Mouse (Mus musculus): ENCODE data around the gene Mrpl33. TPM values are rescaled to one million over a fixed set of nuclear protein-coding genes. Genes with fewer than 3 reads are reported as not detected.

Mrpl33 gene
- polyA plus RNA-seq, 2 experiments, result 138 to 312 TPM

DNA sequence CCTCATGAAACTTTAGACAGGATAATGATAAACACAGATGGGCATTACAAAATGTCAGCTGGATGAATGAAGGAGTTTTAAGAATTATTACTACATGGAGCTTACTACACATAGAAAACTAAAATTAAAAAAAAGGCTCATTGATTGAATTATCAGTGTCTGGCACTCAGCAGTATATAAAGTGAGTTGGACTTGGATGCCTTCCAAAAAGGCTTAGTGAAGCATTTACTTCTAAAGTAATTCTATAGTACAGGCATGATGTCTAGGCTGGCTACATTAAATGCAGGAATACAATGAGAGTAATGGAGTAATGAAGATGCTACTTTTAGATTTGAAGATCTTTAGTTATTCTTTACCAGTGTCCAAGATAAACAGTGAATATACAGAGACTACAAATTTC, 96.5 kb downstream of the Mrpl33 start:
- Histone ChIP-seq H3K27ac (replicated peaks; ENCODE audit: low read depth, low read length) (no peak overlapping the region), H3K9ac (ENCODE audit: low read depth, low read length, severe bottlenecking) (no peak overlapping the region), H3K36me3 (ENCODE audit: control insufficient read depth, insufficient read depth, low read length) (no peaks in the 10 kb centered on the region), H3K9me3 (ENCODE audit: control insufficient read depth, low read length) (no peaks in the 10 kb centered on the region), H3K4me2 (replicated peaks; ENCODE audit: low read depth, low read length, severe bottlenecking) (no peak overlapping the region), H3K4me3 (replicated peaks; ENCODE audit: low read length) (no peak overlapping the region), H3K27me3 (ENCODE audit: control insufficient read depth, insufficient read depth, low read length) (no peaks in the 10 kb centered on the region), H3K4me1 (ENCODE audit: control insufficient read depth, insufficient read depth, low read length) (peaks cover 4% of the 10 kb centered on the region)
- peak; percentile 49 for DNase-seq (ENCODE audit: low spot score)
- no peak for TF ChIP-seq POLR2A (IDR thresholded peaks at IDR 0.05; ENCODE audit: borderline replicate concordance, extremely low read depth, insufficient read depth, insufficient read length)
- no peak for ATAC-seq (ENCODE audit: low FRiP score, low read depth)

DNA sequence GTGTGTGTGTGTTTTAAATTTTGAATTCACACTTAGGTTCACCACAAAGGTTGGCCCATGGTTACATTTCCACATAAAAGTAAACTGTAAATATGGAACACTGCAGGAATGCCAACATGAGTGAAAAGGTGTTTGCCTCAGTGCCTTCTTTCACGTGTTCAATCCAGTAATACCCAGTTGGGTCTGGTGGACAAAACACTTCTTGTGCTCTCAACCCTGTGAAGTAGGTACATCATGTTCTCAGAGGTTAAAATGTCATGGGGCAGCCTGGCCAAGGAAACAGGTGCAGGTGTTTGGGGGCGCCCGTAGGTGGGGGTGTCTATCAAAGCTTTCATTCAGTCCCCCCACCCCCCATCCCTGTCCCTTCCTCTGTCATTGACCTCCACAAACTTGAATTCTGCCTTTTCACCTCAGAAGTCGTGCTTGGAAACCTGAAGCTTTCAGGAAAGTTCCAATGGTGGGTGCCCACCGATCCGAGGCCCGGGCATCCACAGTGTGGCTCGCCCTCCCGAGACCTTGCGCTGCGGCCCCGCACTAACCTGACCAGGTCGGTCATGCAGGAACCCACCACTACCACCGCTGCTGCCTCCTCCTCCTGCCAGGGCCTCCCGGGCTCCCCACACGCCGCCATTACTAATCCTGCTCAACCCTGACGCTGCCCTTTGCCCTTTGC, 100.4 kb downstream of the Mrpl33 start, which contains the start of gene Rbks:
TSS of gene Rbks (minus strand) at position 657 of the 673 bp plus-strand sequence.
- Histone ChIP-seq H3K9me3 (ENCODE audit: control insufficient read depth, low read length) (no peaks in the 10 kb centered on the region), H3K27ac (replicated peaks; ENCODE audit: low read depth, low read length) (peak within 1 kb of the TSS; percentile 86), H3K4me2 (replicated peaks; ENCODE audit: low read depth, low read length, severe bottlenecking) (peak within 1 kb of the TSS; percentile 75), H3K4me1 (ENCODE audit: control insufficient read depth, insufficient read depth, low read length) (peaks cover 4% of the 10 kb centered on the region), H3K4me3 (replicated peaks; ENCODE audit: low read length) (peak within 1 kb of the TSS; percentile 73), H3K9ac (ENCODE audit: low read depth, low read length, severe bottlenecking) (peak within 1 kb of the TSS; percentile 80), H3K36me3 (ENCODE audit: control insufficient read depth, insufficient read depth, low read length) (0 out of 2 replicates have a peak, but pooled peaks cover 3% of the 10 kb centered on the region), H3K27me3 (ENCODE audit: control insufficient read depth, insufficient read depth, low read length) (no peaks in the 10 kb centered on the region)
- no peak for DNase-seq (ENCODE audit: low spot score)
- ATAC-seq (ENCODE audit: low FRiP score, low read depth), result no peak
- TF ChIP-seq POLR2A (IDR thresholded peaks at IDR 0.05; ENCODE audit: borderline replicate concordance, extremely low read depth, insufficient read depth, insufficient read length), result no peak
- 10% methylated on average over 16 of the region's 18 CpGs for WGBS

DNA sequence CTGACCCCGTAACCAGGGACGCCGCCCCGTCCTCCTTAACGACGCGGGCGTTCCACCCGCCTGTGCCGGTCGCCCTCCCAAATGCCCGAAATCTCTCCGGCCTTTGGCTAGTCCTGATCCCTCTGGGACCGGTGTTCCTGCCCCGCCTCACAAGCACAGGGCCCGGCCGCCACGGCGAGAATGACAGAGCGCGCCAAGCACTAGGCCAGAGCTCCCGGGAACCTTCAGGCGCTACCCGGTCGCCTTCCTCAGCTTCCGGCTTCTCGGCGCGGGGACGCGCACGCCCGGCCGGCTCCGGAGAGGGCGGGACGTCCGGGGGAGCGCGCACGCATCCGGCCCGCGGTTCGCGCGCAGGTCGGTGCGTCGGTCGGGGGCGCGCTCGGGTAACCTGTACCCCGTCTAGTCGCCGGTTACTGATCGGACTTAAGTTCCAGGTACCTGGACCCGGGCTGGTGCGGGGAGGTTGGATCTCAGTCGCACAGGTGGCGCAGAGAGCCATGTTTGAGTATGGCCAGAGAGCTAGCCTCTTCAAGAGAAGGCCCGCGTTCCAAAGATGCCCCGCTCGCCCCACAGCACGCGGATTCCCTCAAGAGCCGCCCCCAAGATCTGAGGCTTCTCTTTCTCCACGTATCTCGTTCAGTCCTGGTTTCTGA, 101.0 kb downstream of the Mrpl33 start, which contains the start of gene Babam2:
TSS of gene Babam2 (plus strand) at position 41 of the 653 bp plus-strand sequence.
- Histone ChIP-seq H3K4me1 (ENCODE audit: control insufficient read depth, insufficient read depth, low read length) (peaks cover 4% of the 10 kb centered on the region), H3K27ac (replicated peaks; ENCODE audit: low read depth, low read length) (peak within 1 kb of the TSS; percentile 86), H3K36me3 (ENCODE audit: control insufficient read depth, insufficient read depth, low read length) (0 out of 2 replicates have a peak, but pooled peaks cover 5% of the 10 kb centered on the region), H3K4me3 (replicated peaks; ENCODE audit: low read length) (peak within 1 kb of the TSS; percentile 73), H3K27me3 (ENCODE audit: control insufficient read depth, insufficient read depth, low read length) (no peaks in the 10 kb centered on the region), H3K9ac (ENCODE audit: low read depth, low read length, severe bottlenecking) (peak within 1 kb of the TSS; percentile 80), H3K9me3 (ENCODE audit: control insufficient read depth, low read length) (no peaks in the 10 kb centered on the region), H3K4me2 (replicated peaks; ENCODE audit: low read depth, low read length, severe bottlenecking) (peak within 1 kb of the TSS; percentile 75)
- peak; percentile 61; the same call in 1 of the 2 replicates for TF ChIP-seq POLR2A (IDR thresholded peaks at IDR 0.05; ENCODE audit: borderline replicate concordance, extremely low read depth, insufficient read depth, insufficient read length)
- peak; percentile 82 for DNase-seq (ENCODE audit: low spot score)
- ATAC-seq (ENCODE audit: low FRiP score, low read depth), result peak; percentile 92
- WGBS, result under 1% methylated on average over 70 of the region's 71 CpGs

DNA sequence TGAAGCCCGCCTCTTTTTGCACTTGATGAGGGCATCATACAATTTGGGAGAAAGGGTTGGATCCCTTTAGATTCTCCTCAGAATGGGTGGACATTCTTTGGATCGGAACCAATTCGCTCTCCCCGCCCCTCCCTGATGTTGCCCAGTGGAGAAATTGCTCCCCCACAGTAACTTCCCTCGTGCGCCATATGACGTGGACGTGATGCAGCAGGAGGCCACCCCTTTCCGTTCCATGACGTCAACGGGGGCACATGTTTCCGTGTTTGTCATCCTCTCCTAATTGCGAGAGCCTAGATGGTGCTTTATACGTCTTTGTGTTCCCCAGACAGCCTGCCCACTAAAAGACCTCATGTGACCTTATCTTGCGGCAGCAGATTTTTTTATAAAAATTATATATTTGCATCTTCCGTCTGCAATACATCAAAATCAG, 101.6 kb downstream of the Mrpl33 start:
- Histone ChIP-seq H3K9me3 (ENCODE audit: control insufficient read depth, low read length) (no peaks in the 10 kb centered on the region), H3K4me1 (ENCODE audit: control insufficient read depth, insufficient read depth, low read length) (peaks cover 4% of the 10 kb centered on the region), H3K27me3 (ENCODE audit: control insufficient read depth, insufficient read depth, low read length) (no peaks in the 10 kb centered on the region), H3K36me3 (ENCODE audit: control insufficient read depth, insufficient read depth, low read length) (0 out of 2 replicates have a peak, but pooled peaks cover 5% of the 10 kb centered on the region), H3K27ac (replicated peaks; ENCODE audit: low read depth, low read length) (peak overlapping the region; percentile 86), H3K4me3 (replicated peaks; ENCODE audit: low read length) (peak overlapping the region; percentile 73), H3K9ac (ENCODE audit: low read depth, low read length, severe bottlenecking) (peak overlapping the region; percentile 80), H3K4me2 (replicated peaks; ENCODE audit: low read depth, low read length, severe bottlenecking) (peak overlapping the region; percentile 75)
- DNase-seq (ENCODE audit: low spot score) (peak; percentile 74), ATAC-seq (ENCODE audit: low FRiP score, low read depth) (peak; percentile 64)
- TF ChIP-seq POLR2A (IDR thresholded peaks at IDR 0.05; ENCODE audit: borderline replicate concordance, extremely low read depth, insufficient read depth, insufficient read length), result no peak
- WGBS, result 6% methylated on average over 16 of the region's 16 CpGs

DNA sequence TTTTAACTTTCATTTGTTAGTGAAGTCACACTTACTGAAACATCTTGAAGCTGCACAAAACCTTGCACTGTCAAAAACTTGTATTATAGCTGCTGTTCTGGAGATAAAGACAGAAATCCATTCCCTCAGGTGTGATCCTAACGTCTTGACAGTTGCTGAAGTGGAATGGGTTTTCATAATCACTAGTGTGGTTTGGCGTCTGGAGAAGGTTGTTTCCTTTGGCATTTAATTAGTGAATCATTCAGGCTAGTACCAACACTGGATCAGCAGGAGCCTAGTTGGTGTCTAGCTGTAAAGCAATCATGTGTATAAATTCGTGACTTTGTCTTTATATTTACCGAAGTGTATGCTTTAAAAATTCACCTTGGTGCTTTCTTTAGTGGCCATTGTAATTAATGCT, 102.2 kb downstream of the Mrpl33 start:
- no peak overlapping the region for H3K4me2 ChIP-seq (replicated peaks; ENCODE audit: low read depth, low read length, severe bottlenecking)
- ATAC-seq (ENCODE audit: low FRiP score, low read depth), result no peak

More for the DNA sequence above, 102.2 kb downstream of the Mrpl33 start:
- Histone ChIP-seq H3K9ac (ENCODE audit: low read depth, low read length, severe bottlenecking) (no peak overlapping the region), H3K27me3 (ENCODE audit: control insufficient read depth, insufficient read depth, low read length) (no peaks in the 10 kb centered on the region), H3K27ac (replicated peaks; ENCODE audit: low read depth, low read length) (no peak overlapping the region), H3K36me3 (ENCODE audit: control insufficient read depth, insufficient read depth, low read length) (0 out of 2 replicates have a peak, but pooled peaks cover 5% of the 10 kb centered on the region), H3K4me3 (replicated peaks; ENCODE audit: low read length) (peak overlapping the region; percentile 73; the same call in 1 of the 2 replicates), H3K4me1 (ENCODE audit: control insufficient read depth, insufficient read depth, low read length) (peaks cover 4% of the 10 kb centered on the region), H3K9me3 (ENCODE audit: control insufficient read depth, low read length) (no peaks in the 10 kb centered on the region)
- WGBS, result 46% methylated on average over 4 of the region's 4 CpGs
- no peak for TF ChIP-seq POLR2A (IDR thresholded peaks at IDR 0.05; ENCODE audit: borderline replicate concordance, extremely low read depth, insufficient read depth, insufficient read length)
- DNase-seq (ENCODE audit: low spot score), result no peak
